Mouse (Mus musculus): ENCODE data around the gene Ube2l6. TPM values are rescaled to one million over a fixed set of nuclear protein-coding genes. Genes with fewer than 3 reads are reported as not detected.
A peak's percentile ranks its signal among the peaks of the same experiment; 100 is the strongest.

The Ube2l6 gene
- polyA plus RNA-seq, 2 experiments, result 304 to 469 TPM

DNA sequence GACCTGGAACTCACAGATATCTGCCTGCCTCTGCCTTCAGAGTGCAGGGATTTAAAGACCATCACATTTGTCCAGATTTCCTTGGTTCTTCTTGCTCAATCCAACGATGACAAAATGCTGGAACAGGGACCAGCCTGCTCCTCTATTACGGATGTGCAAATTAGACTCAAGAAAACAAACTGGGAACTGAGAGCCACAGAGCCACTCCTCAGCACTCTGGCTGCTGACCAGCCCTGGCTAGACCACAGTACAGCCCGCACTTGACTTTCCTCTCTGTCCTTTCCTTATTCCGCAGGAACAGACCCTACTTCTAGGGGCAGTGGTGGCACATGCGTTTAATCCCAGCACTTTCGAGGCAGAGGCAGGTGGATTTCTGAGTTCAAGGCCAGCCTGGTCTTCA lies 28.1 kb upstream of the Ube2l6 start:
- DNase-seq (ENCODE audit: low read depth in 3 of 3, low spot score in 3 of 3) (no peak), ATAC-seq (ENCODE audit: insufficient read depth) (no peak)
- no peak overlapping the region for H3K9ac ChIP-seq (replicated peaks)
- no peak for TF ChIP-seq EP300 (IDR thresholded peaks at IDR 0.05; ENCODE audit: low read depth)
- TF ChIP-seq CTCF (IDR thresholded peaks at IDR 0.05; ENCODE audit: low read depth), result no peak
- no peak overlapping the region for H3K4me2 ChIP-seq (ENCODE audit: low read depth)
- H3K27me3 ChIP-seq (ENCODE audit: control insufficient read depth, insufficient read depth, low read length), result peaks cover 21% of the 10 kb centered on the region
- WGBS (ENCODE audit: insufficient replicate concordance), result 49% methylated on average over 6 of the region's 6 CpGs
- H3K27ac ChIP-seq, result no peak overlapping the region
- no peak overlapping the region for H3K4me3 ChIP-seq (ENCODE audit: insufficient read depth in 1 of 2, low read depth in 2 of 2, low read length in 2 of 2)
- H3K36me3 ChIP-seq (replicated peaks; ENCODE audit: control insufficient read depth, insufficient read depth, low read depth), result no peaks in the 10 kb centered on the region
- peaks cover 0 to 5% of the 10 kb centered on the region in 2 experiments; a peak in 2 of 4 replicates for H3K4me1 ChIP-seq (replicated peaks; ENCODE audit: control insufficient read depth in 2 of 2, insufficient read depth in 2 of 2, low read length in 1 of 2)
- no peaks in the 10 kb centered on the region for H3K9me3 ChIP-seq (ENCODE audit: control insufficient read depth, low read length)

DNA sequence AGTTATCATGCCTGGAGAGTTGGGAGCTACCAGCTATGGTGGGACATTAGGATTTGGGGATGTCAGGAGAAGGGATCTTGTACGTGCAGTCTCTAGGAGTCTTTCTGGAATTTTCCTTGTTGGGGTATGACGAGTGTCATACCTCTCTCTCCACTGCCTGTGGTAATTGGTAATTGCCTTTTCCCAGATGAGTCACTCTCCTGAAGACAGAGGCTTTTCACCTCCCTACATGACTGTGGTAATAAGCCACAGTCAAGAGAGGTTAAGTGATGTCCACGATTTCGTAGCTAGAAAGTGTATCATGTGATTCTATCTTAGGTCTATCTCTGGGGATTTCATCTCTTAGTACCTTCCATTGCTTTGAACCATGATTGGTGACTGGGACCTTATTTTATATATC lies 26.2 kb upstream of the Ube2l6 start:
- ATAC-seq (ENCODE audit: insufficient read depth) (no peak), DNase-seq (ENCODE audit: low read depth in 3 of 3, low spot score in 3 of 3) (no peak)
- Histone ChIP-seq H3K9ac (replicated peaks) (no peak overlapping the region), H3K36me3 (replicated peaks; ENCODE audit: control insufficient read depth, insufficient read depth, low read depth) (no peaks in the 10 kb centered on the region), H3K4me2 (ENCODE audit: low read depth) (no peak overlapping the region), H3K4me1 (replicated peaks; ENCODE audit: control insufficient read depth in 2 of 2, insufficient read depth in 2 of 2, low read length in 1 of 2) (peaks cover 0 to 5% of the 10 kb centered on the region in 2 experiments; a peak in 2 of 4 replicates), H3K27me3 (ENCODE audit: control insufficient read depth, insufficient read depth, low read length) (peaks cover 21% of the 10 kb centered on the region), H3K4me3 (ENCODE audit: insufficient read depth in 1 of 2, low read depth in 2 of 2, low read length in 2 of 2) (no peak overlapping the region), H3K27ac (no peak overlapping the region), H3K9me3 (ENCODE audit: control insufficient read depth, low read length) (no peaks in the 10 kb centered on the region)
- TF ChIP-seq CTCF (IDR thresholded peaks at IDR 0.05; ENCODE audit: low read depth) (no peak), EP300 (IDR thresholded peaks at IDR 0.05; ENCODE audit: low read depth) (no peak)
- 53% methylated on average over 4 of the region's 4 CpGs for WGBS (ENCODE audit: insufficient replicate concordance)

DNA sequence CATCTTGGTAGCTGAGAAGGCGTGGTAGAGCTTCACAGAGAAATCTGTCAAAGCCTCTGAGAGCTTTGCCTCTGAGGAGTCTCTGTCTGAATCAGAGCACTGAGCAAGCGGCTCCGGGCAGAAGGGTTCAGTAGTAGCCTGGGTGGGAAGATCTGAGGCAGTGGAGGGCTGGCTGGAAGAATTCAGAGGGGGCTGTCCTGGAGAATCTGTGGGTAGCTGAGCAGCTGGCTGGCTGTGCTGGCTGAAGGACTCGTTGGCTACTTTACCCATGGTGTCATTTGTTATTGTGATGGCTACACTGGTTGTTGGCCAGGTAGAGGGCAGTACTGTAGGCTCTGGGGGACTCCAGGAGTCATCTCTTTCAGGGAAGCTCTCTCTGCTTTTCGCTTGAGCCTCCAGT lies 25.4 kb upstream of the Ube2l6 start:
- no peak overlapping the region for H3K4me3 ChIP-seq (ENCODE audit: insufficient read depth in 1 of 2, low read depth in 2 of 2, low read length in 2 of 2)
- H3K27me3 ChIP-seq (ENCODE audit: control insufficient read depth, insufficient read depth, low read length), result peaks cover 25% of the 10 kb centered on the region
- ATAC-seq (ENCODE audit: insufficient read depth) (no peak), DNase-seq (ENCODE audit: low read depth in 3 of 3, low spot score in 3 of 3) (no peak)
- WGBS (ENCODE audit: insufficient replicate concordance), result 56% methylated on average over 5 of the region's 5 CpGs
- no peak overlapping the region for H3K27ac ChIP-seq
- H3K36me3 ChIP-seq (replicated peaks; ENCODE audit: control insufficient read depth, insufficient read depth, low read depth), result no peaks in the 10 kb centered on the region
- no peak overlapping the region for H3K9ac ChIP-seq (replicated peaks)
- no peak overlapping the region for H3K4me2 ChIP-seq (ENCODE audit: low read depth)
- TF ChIP-seq EP300 (IDR thresholded peaks at IDR 0.05; ENCODE audit: low read depth) (no peak), CTCF (IDR thresholded peaks at IDR 0.05; ENCODE audit: low read depth) (no peak)
- no peaks in the 10 kb centered on the region for H3K9me3 ChIP-seq (ENCODE audit: control insufficient read depth, low read length)
- peaks cover 0 to 5% of the 10 kb centered on the region in 2 experiments; a peak in 2 of 4 replicates for H3K4me1 ChIP-seq (replicated peaks; ENCODE audit: control insufficient read depth in 2 of 2, insufficient read depth in 2 of 2, low read length in 1 of 2)

DNA sequence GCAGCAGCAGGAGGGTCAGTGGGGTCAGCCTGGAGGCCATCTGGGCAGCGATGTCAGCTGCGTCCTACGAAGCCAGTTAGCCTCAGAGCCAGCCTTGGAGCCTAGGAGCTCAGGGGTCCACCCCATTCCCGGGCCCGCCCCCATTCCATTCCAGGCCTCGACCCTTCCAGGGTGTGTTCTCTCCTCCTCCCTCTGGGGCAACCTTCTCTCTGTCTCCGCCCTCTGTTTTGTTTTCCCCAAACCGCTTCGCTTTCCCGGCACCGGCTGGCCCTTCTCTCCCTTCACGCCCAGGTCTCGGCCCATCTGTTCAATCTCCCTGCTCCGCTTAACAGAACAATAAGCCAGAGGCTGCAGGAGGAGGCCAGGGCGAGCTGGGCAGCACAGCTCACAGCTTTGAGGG lies 23.9 kb upstream of the Ube2l6 start:
- no peaks in the 10 kb centered on the region for H3K9me3 ChIP-seq (ENCODE audit: control insufficient read depth, low read length)
- peaks cover 0 to 5% of the 10 kb centered on the region in 2 experiments; a peak in 2 of 4 replicates for H3K4me1 ChIP-seq (replicated peaks; ENCODE audit: control insufficient read depth in 2 of 2, insufficient read depth in 2 of 2, low read length in 1 of 2)
- DNase-seq (ENCODE audit: low read depth in 3 of 3, low spot score in 3 of 3), result no peak
- H3K27ac ChIP-seq, result no peak overlapping the region
- H3K4me2 ChIP-seq (ENCODE audit: low read depth), result peak overlapping the region; percentile 26
- no peak for TF ChIP-seq CTCF (IDR thresholded peaks at IDR 0.05; ENCODE audit: low read depth)
- no peak for TF ChIP-seq EP300 (IDR thresholded peaks at IDR 0.05; ENCODE audit: low read depth)
- 14% methylated on average over 15 of the region's 15 CpGs for WGBS (ENCODE audit: insufficient replicate concordance)
- peak overlapping the region; percentile 18 to 24; a peak in 3 of 4 replicates for H3K4me3 ChIP-seq (ENCODE audit: insufficient read depth in 1 of 2, low read depth in 2 of 2, low read length in 2 of 2)
- peaks cover 30% of the 10 kb centered on the region for H3K27me3 ChIP-seq (ENCODE audit: control insufficient read depth, insufficient read depth, low read length)
- H3K9ac ChIP-seq (replicated peaks), result no peak overlapping the region
- peak; percentile 54 for ATAC-seq (ENCODE audit: insufficient read depth)
- no peaks in the 10 kb centered on the region for H3K36me3 ChIP-seq (replicated peaks; ENCODE audit: control insufficient read depth, insufficient read depth, low read depth)

DNA sequence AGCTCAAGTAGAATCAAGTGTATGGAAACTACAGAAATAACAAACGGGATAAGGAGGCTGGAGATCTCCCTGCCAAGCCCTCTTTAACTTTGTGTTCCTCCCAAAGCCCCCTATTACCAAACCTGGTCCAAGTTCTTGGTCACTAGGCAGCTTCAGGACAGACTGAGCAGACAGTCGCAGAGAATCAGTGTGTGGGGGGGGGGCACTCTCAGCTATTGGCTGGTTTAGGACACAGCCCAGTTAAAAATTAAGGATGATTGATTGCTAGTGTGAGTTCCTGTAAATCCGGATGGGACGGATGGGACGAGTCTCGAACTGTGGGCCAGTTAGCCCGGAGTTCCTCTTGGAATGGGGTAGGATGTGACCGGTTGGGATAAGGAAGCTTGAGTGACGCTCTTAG lies 23.4 kb upstream of the Ube2l6 start, which contains the start of gene Serping1:
TSS of gene Serping1 (minus strand) at position 204 of the 400 bp plus-strand sequence.
- H3K27ac ChIP-seq, result no peak within 1 kb of the TSS
- H3K4me1 ChIP-seq (replicated peaks; ENCODE audit: control insufficient read depth in 2 of 2, insufficient read depth in 2 of 2, low read length in 1 of 2), result peaks cover 0 to 5% of the 10 kb centered on the region in 2 experiments; a peak in 2 of 4 replicates

More for the DNA sequence above, 23.4 kb upstream of the Ube2l6 start, which contains the start of gene Serping1:
- DNase-seq (ENCODE audit: low read depth in 3 of 3, low spot score in 3 of 3) (no peak), ATAC-seq (ENCODE audit: insufficient read depth) (peak; percentile 69)
- WGBS (ENCODE audit: insufficient replicate concordance), result 69% methylated on average over 9 of the region's 9 CpGs
- Histone ChIP-seq H3K4me2 (ENCODE audit: low read depth) (peak within 1 kb of the TSS; percentile 26), H3K9ac (replicated peaks) (no peak within 1 kb of the TSS), H3K27me3 (ENCODE audit: control insufficient read depth, insufficient read depth, low read length) (peaks cover 26% of the 10 kb centered on the region), H3K36me3 (replicated peaks; ENCODE audit: control insufficient read depth, insufficient read depth, low read depth) (no peaks in the 10 kb centered on the region), H3K4me3 (ENCODE audit: insufficient read depth in 1 of 2, low read depth in 2 of 2, low read length in 2 of 2) (peak within 1 kb of the TSS; percentile 18 to 24; a peak in 3 of 4 replicates), H3K9me3 (ENCODE audit: control insufficient read depth, low read length) (no peaks in the 10 kb centered on the region)
- TF ChIP-seq CTCF (IDR thresholded peaks at IDR 0.05; ENCODE audit: low read depth) (no peak), EP300 (IDR thresholded peaks at IDR 0.05; ENCODE audit: low read depth) (no peak)
